Mouse (Mus musculus): ENCODE data around the gene Tex19.1.

- no peak for TF ChIP-seq EP300 (IDR thresholded peaks at IDR 0.05)
- TF ChIP-seq CTCF (IDR thresholded peaks at IDR 0.05), result no peak
These were observed 37.9 kb upstream of the Tex19.1 start for GRCm38 (mm10) chr11:121108061-121108460.
